Mouse (Mus musculus) liver, embryonic 14.5 days (tissue): ENCODE measurements around the gene Dab2ip.

Source experiments
- CTCF ChIP-seq: IDR thresholded peaks from 2 replicates; pipeline ENCODE4 v1.5.1; 2016; ENCODE audit warnings: antibody characterized with exemption, low read depth, control low read depth
- EP300 ChIP-seq: IDR thresholded peaks from 2 replicates; pipeline ENCODE4 v1.6.1; 2016; ENCODE audit warnings: antibody characterized with exemption, low read depth

DNA sequence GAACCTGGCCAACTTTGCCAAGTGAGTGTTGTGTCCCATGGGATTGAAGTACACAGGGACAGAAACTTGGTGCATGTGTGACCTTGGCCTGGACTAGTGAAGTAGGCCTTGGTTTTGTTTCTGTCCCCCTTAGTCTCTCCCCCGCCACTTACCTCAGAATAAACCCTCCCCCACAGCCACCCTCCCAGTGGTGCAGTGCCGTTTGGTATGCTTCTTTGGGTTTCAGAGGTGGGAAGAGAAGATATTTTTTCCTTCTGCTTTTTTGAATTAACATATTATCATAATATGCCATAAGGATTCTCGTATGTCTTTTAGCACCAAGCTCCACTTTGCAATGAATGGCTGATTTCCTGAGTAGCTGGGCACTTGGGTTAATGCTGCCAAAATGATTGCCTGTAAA is 157.4 kb downstream of the Dab2ip start:
- TF ChIP-seq CTCF (no peak), EP300 (no peak)
